ENCODE assay signal across 15 mouse cellular contexts in the genomic region with DNA sequence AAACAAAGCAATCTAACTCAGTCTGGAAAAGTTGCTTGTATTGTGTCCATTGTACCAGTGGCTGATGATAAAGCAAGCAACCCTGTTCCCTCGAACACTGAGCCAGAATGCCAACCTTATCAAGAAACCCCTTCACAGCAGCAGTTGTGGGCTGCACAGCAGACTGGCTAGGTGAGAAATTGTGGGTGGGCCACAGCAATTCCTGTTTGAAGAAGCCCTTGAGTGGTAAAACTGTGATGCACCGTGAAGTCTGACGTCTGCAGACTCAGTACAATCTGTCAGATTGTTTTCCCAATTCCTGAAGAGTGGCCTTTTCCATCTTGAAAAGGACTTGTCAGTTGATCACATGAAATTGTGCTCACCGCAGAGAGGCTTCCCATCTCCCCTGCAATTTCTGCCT.
DNase-seq lines count a peak whose midpoint lies in the region.
"Had no signal": no experiment of that assay in that cellular context is flagged by ENCODE, and none has a peak within 500 bp of the region (broad histone marks: within the 10 kb centered on the region; RNA-seq: fewer than 3 reads in every experiment).

No protein-coding gene starts in this region.

- peak; percentile 6 to 32 for DNase-seq in frontal cortex, adult 2 months (ENCODE audit: extremely low spot score in 1 of 2, low spot score in 1 of 2)
- DNase-seq in frontal cortex, postnatal 10 days (ENCODE audit: low spot score in 2 of 2): no peak
- DNase-seq in retina, postnatal 1 day: peak; percentile 15
- no peak for DNase-seq in retina, embryonic 14.5 days (ENCODE audit: low spot score)
- DNase-seq in brain, adult 2 months (ENCODE audit: low read depth, low spot score): peak; percentile 26
- DNase-seq in telencephalon, adult 2 months (ENCODE audit: low read depth, low spot score): peak; percentile 15
- DNase-seq in thymus, postnatal 4 days: no peak
- DNase-seq: adrenal gland, postnatal 14 days; cerebellum, adult 2 months; cerebellum, postnatal 10 days; forebrain, postnatal 0 days; gastrocnemius, adult 2 months; gastrocnemius, postnatal 25 days; heart, postnatal 10 days; heart, postnatal 4 days had no signal

Comparison
In these comparisons a context has a peak if more than half of its experiments do, and no peak if none do; other contexts are left out.
1. DNase-seq: peak in frontal cortex, adult 2 months (2 of 2), retina, postnatal 1 day (single experiment), brain, adult 2 months (single experiment) and telencephalon, adult 2 months (single experiment); none in frontal cortex, postnatal 10 days (0 of 2), retina, embryonic 14.5 days (single experiment) and thymus, postnatal 4 days (single experiment).